Mouse (Mus musculus): ENCODE measurements around the gene Sema4g. TPM values are rescaled to one million over a fixed set of nuclear protein-coding genes. Genes with fewer than 3 reads are reported as not detected.

Gene Sema4g
- total RNA-seq, 2 experiments from 2014 or later: 17.2 to 18.4 TPM

- DNase-seq (ENCODE audit: low spot score in 2 of 2): no peak
These were observed 15.0 kb downstream of the Sema4g start for GRCm38 (mm10) chr19:45003740-45004516.

- no peak for DNase-seq (ENCODE audit: low spot score in 2 of 2)
These were observed 16.5 kb downstream of the Sema4g start, which contains the start of gene Twnk for GRCm38 (mm10) chr19:45005444-45005843. Twnk (plus strand) TSS chr19:45005663.

- DNase-seq (ENCODE audit: low spot score in 2 of 2): peak; percentile 98
These were observed 17.2 kb downstream of the Sema4g start, which contains the start of gene Mrpl43 for GRCm38 (mm10) chr19:45005957-45006712. Mrpl43 (minus strand) TSS chr19:45006442.

GRCm38 (mm10) chr19:45007021-45007420 is 18.1 kb downstream of the Sema4g start:
- no peak for DNase-seq (ENCODE audit: low spot score in 2 of 2)

- DNase-seq (ENCODE audit: low spot score in 2 of 2): no peak
These were observed 18.7 kb downstream of the Sema4g start for GRCm38 (mm10) chr19:45007425-45008191.

GRCm38 (mm10) chr19:45010646-45011045 is 21.7 kb downstream of the Sema4g start:
- DNase-seq (ENCODE audit: low spot score in 2 of 2): no peak

- DNase-seq (ENCODE audit: low spot score in 2 of 2): no peak
These were observed 23.3 kb downstream of the Sema4g start for GRCm38 (mm10) chr19:45012219-45012618.

GRCm38 (mm10) chr19:45012636-45013035 is 23.7 kb downstream of the Sema4g start:
- DNase-seq (ENCODE audit: low spot score in 2 of 2): no peak

- no peak for DNase-seq (ENCODE audit: low spot score in 2 of 2)
These were observed 24.8 kb downstream of the Sema4g start for GRCm38 (mm10) chr19:45013581-45014225.

- no peak for DNase-seq (ENCODE audit: low spot score in 2 of 2)
These were observed 25.6 kb downstream of the Sema4g start, which contains the start of gene Lzts2 for GRCm38 (mm10) chr19:45014335-45014971. Lzts2 (plus strand) TSS chr19:45014414.

- DNase-seq (ENCODE audit: low spot score in 2 of 2): peak in 1 of 2 experiments; percentile 36
These were observed 26.1 kb downstream of the Sema4g start for GRCm38 (mm10) chr19:45014981-45015402.

- peak; percentile 33 to 53 for DNase-seq (ENCODE audit: low spot score in 2 of 2)
These were observed 26.8 kb downstream of the Sema4g start for GRCm38 (mm10) chr19:45015518-45016281.

GRCm38 (mm10) chr19:45016341-45017215 is 27.7 kb downstream of the Sema4g start:
- peak; percentile 62 to 69 for DNase-seq (ENCODE audit: low spot score in 2 of 2)

GRCm38 (mm10) chr19:45017216-45017771 is 28.4 kb downstream of the Sema4g start:
- peak; percentile 65 to 69 for DNase-seq (ENCODE audit: low spot score in 2 of 2)

GRCm38 (mm10) chr19:45017909-45018308 is 29.0 kb downstream of the Sema4g start:
- peak; percentile 70 to 80 for DNase-seq (ENCODE audit: low spot score in 2 of 2)

- DNase-seq (ENCODE audit: low spot score in 2 of 2): no peak
These were observed 29.5 kb downstream of the Sema4g start for GRCm38 (mm10) chr19:45018351-45018831.

GRCm38 (mm10) chr19:45020348-45020747 is 31.4 kb downstream of the Sema4g start:
- DNase-seq (ENCODE audit: low spot score in 2 of 2): no peak

GRCm38 (mm10) chr19:45021362-45021761 is 32.5 kb downstream of the Sema4g start:
- no peak for DNase-seq (ENCODE audit: low spot score in 2 of 2)
